Mouse (Mus musculus) CD4-positive helper T cell, adult 2 months (primary cell): Measurements from ENCODE around the gene Dlgap1.

Experiments used
- DNase-seq: peaks from one replicate; pipeline ENCODE4 v3.0.0-alpha.2; 2012; ENCODE audit warnings: low read depth, missing footprints, low spot score

Dlgap1 gene

DNA sequence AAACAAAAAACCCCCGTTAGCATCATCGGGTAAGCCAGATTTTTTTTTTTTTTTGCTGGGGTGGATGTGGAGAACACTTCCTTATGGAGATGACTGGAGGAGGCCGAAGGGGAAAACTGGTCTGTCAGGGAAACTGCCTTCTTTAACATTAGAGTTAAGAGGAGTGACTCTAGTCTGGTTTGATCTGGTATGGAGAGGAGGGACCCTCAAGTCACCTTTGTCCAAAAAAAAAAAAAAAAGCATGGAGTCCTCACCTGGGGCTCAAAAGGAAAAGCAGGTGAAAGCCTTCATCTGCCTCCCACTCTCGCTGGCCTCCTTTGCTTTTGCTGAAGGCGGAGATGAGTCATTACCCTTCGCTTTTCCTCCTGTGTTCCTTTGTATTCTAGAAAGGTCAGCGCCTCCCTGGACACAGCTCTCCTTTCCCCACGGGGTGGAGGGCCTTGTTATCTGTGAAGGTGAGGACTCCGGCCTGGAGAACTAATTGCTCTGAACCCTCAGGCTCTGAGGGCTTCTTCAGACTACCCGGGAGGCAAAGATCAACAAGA lies 896.3 kb downstream of the Dlgap1 start:
- no peak for DNase-seq

- no peak for DNase-seq
Measured at GRCm38 (mm10) chr17:70866029-70866428, 897.2 kb downstream of the Dlgap1 start.

DNA sequence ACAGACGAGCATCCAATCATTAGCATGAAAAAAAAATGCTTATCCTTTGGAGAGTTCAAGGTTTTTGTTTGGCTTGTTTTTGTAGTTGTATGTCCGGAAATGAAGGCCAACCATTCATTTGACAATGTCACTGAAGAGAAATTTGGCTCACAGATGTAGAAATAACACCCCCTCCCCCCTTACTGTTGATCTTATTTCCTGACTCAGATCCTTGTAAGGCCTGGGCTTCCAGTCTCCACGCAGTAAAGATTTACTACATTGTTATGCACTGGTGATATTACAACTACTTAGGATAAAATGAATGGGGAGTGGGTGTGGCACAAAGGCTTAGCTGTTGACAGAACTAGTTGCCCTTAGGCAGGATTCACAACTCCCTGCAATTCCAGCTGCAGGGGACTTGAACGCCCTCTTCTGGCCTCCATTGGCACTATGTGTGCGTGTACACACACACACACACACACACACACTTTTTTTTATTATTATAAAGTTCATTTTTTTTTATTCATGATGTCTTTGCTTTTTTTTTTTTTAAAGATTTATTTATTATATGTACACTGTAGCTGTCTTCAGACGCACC lies 897.8 kb downstream of the Dlgap1 start:
- DNase-seq: no peak

DNA sequence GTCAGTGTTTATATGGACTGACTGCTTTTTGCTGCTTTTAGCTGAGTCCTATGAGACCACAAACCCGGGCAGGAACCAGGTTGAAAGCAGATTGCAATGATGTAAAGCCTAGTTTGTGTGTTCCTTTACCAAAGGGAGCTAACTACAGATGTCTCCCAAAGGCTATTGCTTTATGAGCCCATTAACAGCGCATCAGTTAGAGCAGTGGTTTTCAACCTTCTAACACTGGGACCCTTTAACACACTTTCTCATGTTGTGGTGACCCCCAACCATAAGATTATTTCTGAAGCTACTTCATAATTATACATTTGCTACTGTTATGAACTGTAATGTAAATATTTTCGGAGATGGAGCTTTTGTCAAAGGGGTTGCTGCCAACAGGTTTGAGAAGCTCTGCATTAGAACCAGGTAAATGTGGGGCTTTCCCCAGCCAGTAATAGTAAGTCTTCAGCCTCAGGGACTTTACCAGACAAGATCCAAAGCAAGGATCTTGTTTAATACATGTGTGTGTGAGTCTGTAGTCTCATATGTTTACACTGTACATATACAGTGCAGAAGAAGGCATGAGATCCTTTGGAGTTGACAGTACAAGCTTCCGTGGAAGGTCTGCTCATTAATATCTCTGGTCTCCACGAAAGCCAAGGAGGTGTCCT lies 899.8 kb downstream of the Dlgap1 start:
- DNase-seq: no peak

DNA sequence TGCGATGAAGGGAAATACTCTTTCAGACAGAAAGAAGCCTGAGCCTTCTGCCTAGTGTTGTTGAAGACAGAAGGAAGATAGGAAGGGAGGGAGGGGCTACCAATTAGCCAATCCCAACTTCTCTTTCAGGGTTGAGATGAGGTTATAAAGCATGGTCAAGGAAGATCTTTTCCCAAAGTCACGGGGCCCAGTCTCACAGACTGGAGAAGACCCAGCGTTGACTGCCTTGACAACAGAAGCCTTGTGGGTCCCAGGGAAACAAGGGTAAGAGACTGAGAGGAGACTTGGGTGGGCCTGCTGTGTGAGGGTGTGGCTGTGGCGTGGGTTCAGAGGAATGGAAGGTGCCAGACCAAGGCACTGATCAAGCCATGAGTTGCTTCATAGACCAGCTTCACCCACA lies 901.7 kb downstream of the Dlgap1 start:
- DNase-seq: no peak
